Mouse (Mus musculus): ENCODE data around the gene Acsm3. TPM values are rescaled to one million over a fixed set of nuclear protein-coding genes. Genes with fewer than 3 reads are reported as not detected.

Gene Acsm3
- polyA plus RNA-seq, 1 experiment from 2014 or later = 0.17 TPM

GRCm38 (mm10) chr7:119744321-119744720 is 16.4 kb upstream of the Acsm3 start:
- H3K9me3 ChIP-seq (ENCODE audit: low read depth, low read length) = no peaks in the 10 kb centered on the region
- H3K27me3 ChIP-seq (ENCODE audit: insufficient read depth, low read length) = no peaks in the 10 kb centered on the region
- peak overlapping the region; percentile 14; the same call in 1 of the 2 replicates for H3K4me3 ChIP-seq (ENCODE audit: low read depth, low read length)
- no peak for TF ChIP-seq CTCF (IDR thresholded peaks at IDR 0.05; ENCODE audit: low read depth)
- no peaks in the 10 kb centered on the region for H3K4me1 ChIP-seq (ENCODE audit: insufficient read depth)
- H3K27ac ChIP-seq (ENCODE audit: low read depth) = no peak overlapping the region
- WGBS = 8% methylated on average over 33 of the region's 34 CpGs
- H3K4me2 ChIP-seq = peak overlapping the region; percentile 53
- 0 out of 2 replicates have a peak, but pooled peaks have one; percentile 25 for ATAC-seq (ENCODE audit: insufficient read depth)
- DNase-seq = peak; percentile 50
- no peaks in the 10 kb centered on the region for H3K36me3 ChIP-seq (ENCODE audit: insufficient read depth)
- H3K9ac ChIP-seq = peak overlapping the region; percentile 32; the same call in 1 of the 2 replicates

DNA sequence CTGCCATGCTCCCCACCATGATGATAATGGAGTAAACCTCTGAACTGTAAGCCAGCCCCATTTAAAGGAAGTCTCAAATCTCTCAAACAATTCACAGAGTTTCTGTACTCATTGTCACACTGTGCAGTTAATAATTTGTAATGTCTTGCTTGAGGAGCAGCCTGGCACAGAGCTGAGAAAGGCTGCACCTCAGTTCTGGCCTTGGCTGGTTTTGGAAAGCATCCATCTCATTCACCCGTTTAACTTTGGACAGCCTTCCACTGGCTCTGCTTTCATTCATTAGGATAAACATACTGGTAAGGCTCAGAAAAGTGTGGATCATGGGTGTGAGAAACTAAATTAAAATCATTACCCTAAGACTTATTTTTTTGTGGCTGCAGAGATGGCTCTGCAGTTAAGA is 14.9 kb upstream of the Acsm3 start:
- no peaks in the 10 kb centered on the region for H3K4me1 ChIP-seq (ENCODE audit: insufficient read depth)
- no peak overlapping the region for H3K27ac ChIP-seq (ENCODE audit: low read depth)
- H3K27me3 ChIP-seq (ENCODE audit: insufficient read depth, low read length) = no peaks in the 10 kb centered on the region
- 58% methylated on average over 1 of the region's 1 CpGs for WGBS
- DNase-seq (no peak), ATAC-seq (ENCODE audit: insufficient read depth) (no peak)
- no peaks in the 10 kb centered on the region for H3K36me3 ChIP-seq (ENCODE audit: insufficient read depth)
- H3K9ac ChIP-seq = no peak overlapping the region
- no peak for TF ChIP-seq CTCF (IDR thresholded peaks at IDR 0.05; ENCODE audit: low read depth)
- no peak overlapping the region for H3K4me2 ChIP-seq
- no peak overlapping the region for H3K4me3 ChIP-seq (ENCODE audit: low read depth, low read length)
- no peaks in the 10 kb centered on the region for H3K9me3 ChIP-seq (ENCODE audit: low read depth, low read length)

DNA sequence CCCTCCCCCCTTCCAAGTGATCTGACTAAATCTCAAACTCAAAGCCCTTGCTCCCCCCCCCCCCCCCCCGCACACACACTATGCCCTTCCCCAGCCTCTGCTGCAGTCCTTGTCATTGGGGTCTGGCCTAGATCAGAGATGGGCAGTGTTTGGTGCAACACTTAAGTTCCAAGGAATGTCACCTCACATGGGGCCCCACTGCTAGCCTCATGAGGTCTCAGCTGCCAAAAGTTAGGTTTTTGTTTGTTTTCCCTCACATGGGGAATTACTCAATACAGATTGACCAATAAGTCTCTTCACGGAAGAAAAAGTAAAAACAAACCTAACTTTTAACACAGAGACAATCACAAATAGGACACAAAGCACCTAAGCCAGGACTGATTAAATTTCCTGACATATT is 12.0 kb upstream of the Acsm3 start:
- no peak overlapping the region for H3K4me2 ChIP-seq
- no peak overlapping the region for H3K9ac ChIP-seq
- DNase-seq (no peak), ATAC-seq (ENCODE audit: insufficient read depth) (no peak)
- no peak overlapping the region for H3K4me3 ChIP-seq (ENCODE audit: low read depth, low read length)
- 51% methylated on average over 1 of the region's 2 CpGs for WGBS
- no peaks in the 10 kb centered on the region for H3K4me1 ChIP-seq (ENCODE audit: insufficient read depth)
- no peak for TF ChIP-seq CTCF (IDR thresholded peaks at IDR 0.05; ENCODE audit: low read depth)
- no peaks in the 10 kb centered on the region for H3K9me3 ChIP-seq (ENCODE audit: low read depth, low read length)
- H3K27me3 ChIP-seq (ENCODE audit: insufficient read depth, low read length) = no peaks in the 10 kb centered on the region
- no peaks in the 10 kb centered on the region for H3K36me3 ChIP-seq (ENCODE audit: insufficient read depth)
- H3K27ac ChIP-seq (ENCODE audit: low read depth) = no peak overlapping the region

- Histone ChIP-seq H3K4me2 (no peak overlapping the region), H3K36me3 (ENCODE audit: insufficient read depth) (no peaks in the 10 kb centered on the region), H3K4me1 (ENCODE audit: insufficient read depth) (no peaks in the 10 kb centered on the region), H3K27me3 (ENCODE audit: insufficient read depth, low read length) (no peaks in the 10 kb centered on the region), H3K27ac (ENCODE audit: low read depth) (no peak overlapping the region), H3K9me3 (ENCODE audit: low read depth, low read length) (no peaks in the 10 kb centered on the region), H3K9ac (no peak overlapping the region), H3K4me3 (ENCODE audit: low read depth, low read length) (no peak overlapping the region)
- TF ChIP-seq CTCF (IDR thresholded peaks at IDR 0.05; ENCODE audit: low read depth) = no peak
- WGBS = 41% methylated on average over 2 of the region's 2 CpGs
- DNase-seq (no peak), ATAC-seq (ENCODE audit: insufficient read depth) (no peak)
These were observed 10.8 kb upstream of the Acsm3 start for GRCm38 (mm10) chr7:119749942-119750341.

GRCm38 (mm10) chr7:119753696-119754095 is 7.0 kb upstream of the Acsm3 start:
- no peak overlapping the region for H3K4me3 ChIP-seq (ENCODE audit: low read depth, low read length)
- no peaks in the 10 kb centered on the region for H3K4me1 ChIP-seq (ENCODE audit: insufficient read depth)
- H3K27ac ChIP-seq (ENCODE audit: low read depth) = no peak overlapping the region
- H3K9me3 ChIP-seq (ENCODE audit: low read depth, low read length) = no peaks in the 10 kb centered on the region
- DNase-seq (no peak), ATAC-seq (ENCODE audit: insufficient read depth) (no peak)
- H3K27me3 ChIP-seq (ENCODE audit: insufficient read depth, low read length) = no peaks in the 10 kb centered on the region
- H3K9ac ChIP-seq = no peak overlapping the region
- TF ChIP-seq CTCF (IDR thresholded peaks at IDR 0.05; ENCODE audit: low read depth) = no peak
- no peak overlapping the region for H3K4me2 ChIP-seq
- WGBS = 88% methylated on average over 1 of the region's 1 CpGs
- no peaks in the 10 kb centered on the region for H3K36me3 ChIP-seq (ENCODE audit: insufficient read depth)

- H3K4me2 ChIP-seq = no peak overlapping the region
- no peak overlapping the region for H3K9ac ChIP-seq
- H3K27ac ChIP-seq (ENCODE audit: low read depth) = no peak overlapping the region
- no peak for DNase-seq
- ATAC-seq (ENCODE audit: insufficient read depth) = no peak
- no peak for TF ChIP-seq CTCF (IDR thresholded peaks at IDR 0.05; ENCODE audit: low read depth)
- no peaks in the 10 kb centered on the region for H3K27me3 ChIP-seq (ENCODE audit: insufficient read depth, low read length)
- no peaks in the 10 kb centered on the region for H3K36me3 ChIP-seq (ENCODE audit: insufficient read depth)
- H3K9me3 ChIP-seq (ENCODE audit: low read depth, low read length) = no peaks in the 10 kb centered on the region
- no peak overlapping the region for H3K4me3 ChIP-seq (ENCODE audit: low read depth, low read length)
- H3K4me1 ChIP-seq (ENCODE audit: insufficient read depth) = no peaks in the 10 kb centered on the region
- 36% methylated on average over 4 of the region's 4 CpGs for WGBS
These were observed 1.5 kb downstream of the Acsm3 start for GRCm38 (mm10) chr7:119762166-119762697.

DNA sequence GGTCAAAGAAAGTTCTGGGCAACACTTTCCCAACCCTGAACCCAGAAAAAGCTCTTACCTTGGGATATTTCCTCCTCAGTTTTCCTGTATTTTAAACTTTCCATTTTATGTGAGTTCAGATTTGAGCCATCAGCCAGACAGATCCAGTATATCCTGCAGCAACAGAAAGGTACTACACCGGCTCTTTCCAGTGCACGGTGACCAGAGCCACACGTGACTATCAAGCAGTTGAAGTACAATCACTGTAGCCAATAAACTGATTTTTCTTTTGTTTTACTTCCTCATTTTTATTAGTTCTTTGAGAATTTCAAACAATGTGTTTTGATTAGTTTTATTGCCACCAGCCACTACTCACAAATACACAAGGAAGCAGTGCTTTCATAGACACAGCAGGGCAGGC is 3.7 kb downstream of the Acsm3 start:
- Histone ChIP-seq H3K27ac (ENCODE audit: low read depth) (no peak overlapping the region), H3K27me3 (ENCODE audit: insufficient read depth, low read length) (no peaks in the 10 kb centered on the region), H3K36me3 (ENCODE audit: insufficient read depth) (no peaks in the 10 kb centered on the region), H3K4me1 (ENCODE audit: insufficient read depth) (no peaks in the 10 kb centered on the region), H3K4me2 (no peak overlapping the region), H3K9me3 (ENCODE audit: low read depth, low read length) (no peaks in the 10 kb centered on the region), H3K9ac (no peak overlapping the region), H3K4me3 (ENCODE audit: low read depth, low read length) (no peak overlapping the region)
- DNase-seq (no peak), ATAC-seq (ENCODE audit: insufficient read depth) (no peak)
- no peak for TF ChIP-seq CTCF (IDR thresholded peaks at IDR 0.05; ENCODE audit: low read depth)
- 93% methylated on average over 3 of the region's 3 CpGs for WGBS

- DNase-seq = no peak
These were observed 6.3 kb downstream of the Acsm3 start for GRCm38 (mm10) chr7:119766996-119767395.

More at GRCm38 (mm10) chr7:119766996-119767395, 6.3 kb downstream of the Acsm3 start:
- H3K36me3 ChIP-seq (ENCODE audit: insufficient read depth) = no peaks in the 10 kb centered on the region
- no peak overlapping the region for H3K9ac ChIP-seq
- no peak overlapping the region for H3K4me2 ChIP-seq
- no peak for ATAC-seq (ENCODE audit: insufficient read depth)
- no peaks in the 10 kb centered on the region for H3K9me3 ChIP-seq (ENCODE audit: low read depth, low read length)
- H3K4me3 ChIP-seq (ENCODE audit: low read depth, low read length) = no peak overlapping the region
- no peaks in the 10 kb centered on the region for H3K27me3 ChIP-seq (ENCODE audit: insufficient read depth, low read length)
- H3K4me1 ChIP-seq (ENCODE audit: insufficient read depth) = no peaks in the 10 kb centered on the region
- 77% methylated on average over 6 of the region's 6 CpGs for WGBS
- H3K27ac ChIP-seq (ENCODE audit: low read depth) = no peak overlapping the region
- no peak for TF ChIP-seq CTCF (IDR thresholded peaks at IDR 0.05; ENCODE audit: low read depth)
